Mouse (Mus musculus) midbrain, embryonic 14.5 days (tissue): ENCODE results near the gene Por. TPM values are rescaled to one million over a fixed set of nuclear protein-coding genes. Genes with fewer than 3 reads are reported as not detected.

Source experiments
- ATAC-seq: fragments of 200-750 bp; cut with Nextera tagmentation; 2 replicates; pipeline ENCODE4 v1.8.0; 2017; ENCODE audit warnings: moderate number of reproducible peaks, moderate library complexity; ENCODE audit not compliant: low FRiP score, low TSS enrichment
- DNase-seq: peaks from one replicate; pipeline ENCODE4 v3.0.0-alpha.2; 2015
- H3K27ac ChIP-seq: fragments of 300-500 bp; sonication (generic); replicated peaks from 2 replicates; pipeline ENCODE4 v1.5.1; 2014; ENCODE audit warnings: mild to moderate bottlenecking, low read depth, low read length, moderate library complexity
- H3K27me3 ChIP-seq: fragments of 300-500 bp; sonication (generic); 2 replicates; pipeline ENCODE4 v1.6.1; 2014; ENCODE audit warnings: low read length, control low read depth, mixed read lengths; ENCODE audit not compliant: control insufficient read depth, insufficient read depth
- H3K36me3 ChIP-seq: fragments of 300-500 bp; sonication (generic); 2 replicates; pipeline ENCODE4 v1.6.1; 2014; ENCODE audit warnings: low read length, control low read depth; ENCODE audit not compliant: control insufficient read depth, insufficient read depth
- H3K4me1 ChIP-seq: fragments of 300-500 bp; sonication (generic); 2 replicates; pipeline ENCODE4 v1.6.1; 2014; ENCODE audit warnings: mild to moderate bottlenecking, antibody characterized with exemption, low read length, control low read depth; ENCODE audit not compliant: control insufficient read depth, insufficient read depth
- H3K4me2 ChIP-seq: fragments of 300-500 bp; sonication (generic); 2 replicates; pipeline ENCODE4 v1.6.1; 2014; ENCODE audit warnings: mild to moderate bottlenecking, low read length, moderate library complexity
- H3K4me3 ChIP-seq: fragments of 300-500 bp; sonication (generic); replicated peaks from 2 replicates; pipeline ENCODE4 v1.5.1; 2014; ENCODE audit warnings: low read depth, low read length
- H3K9ac ChIP-seq: fragments of 300-500 bp; sonication (generic); replicated peaks from 2 replicates; pipeline ENCODE4 v1.6.1; 2014; ENCODE audit warnings: mild to moderate bottlenecking, low read length, moderate library complexity
- H3K9me3 ChIP-seq: fragments of 300-500 bp; sonication (generic); 2 replicates; pipeline ENCODE4 v1.6.1; 2016; ENCODE audit warnings: low read length, control low read depth, mixed read lengths; ENCODE audit not compliant: control insufficient read depth
- WGBS: fragments of 180-500 bp; shearing (Covaris S2); extraction: QIAGEN DNeasy Blood & Tissue Kit; methylation state at CpG from one replicate; pipeline ENCODE4 v1.1.7; 2014; 5-methylcytosine and 5-hydroxymethylcytosine counted together
- polyA plus RNA-seq: library from polyadenylated mRNA; unstranded; fragments of >200 nt; fragmentation: Nextera tagmentation; extraction: Ambion mirVana; gene quantifications from 2 replicates; pipeline ENCODE4 v1.2.1, GENCODE M21; 2014

Gene Por
- polyA plus RNA-seq, result 96.8 and 106 TPM in 2 replicates

GRCm38 (mm10) chr5:135669741-135670275, at the start of gene Por:
Gene Por (plus strand): TSS chr5:135670033.
- H3K9me3 ChIP-seq, result no peaks in the 10 kb centered on the region
- no peak for ATAC-seq

GRCm38 (mm10) chr5:135620526-135620925, 49.3 kb upstream of the Por start:
- Histone ChIP-seq H3K27ac (no peak overlapping the region), H3K9me3 (no peaks in the 10 kb centered on the region), H3K27me3 (no peaks in the 10 kb centered on the region), H3K4me1 (no peaks in the 10 kb centered on the region), H3K9ac (no peak overlapping the region), H3K36me3 (no peaks in the 10 kb centered on the region), H3K4me2 (no peak overlapping the region), H3K4me3 (no peak overlapping the region)
- ATAC-seq (no peak), DNase-seq (no peak)
- 84% methylated on average over 9 of the region's 9 CpGs for WGBS

More at GRCm38 (mm10) chr5:135669741-135670275, at the start of gene Por:
- no peak within 1 kb of the TSS for H3K4me3 ChIP-seq
- 20% methylated on average over 9 of the region's 9 CpGs for WGBS
- no peak within 1 kb of the TSS for H3K4me2 ChIP-seq
- H3K36me3 ChIP-seq, result no peaks in the 10 kb centered on the region
- no peak within 1 kb of the TSS for H3K27ac ChIP-seq
- peaks cover 10% of the 10 kb centered on the region for H3K4me1 ChIP-seq
- no peak within 1 kb of the TSS for H3K9ac ChIP-seq
- DNase-seq, result no peak
- no peaks in the 10 kb centered on the region for H3K27me3 ChIP-seq

GRCm38 (mm10) chr5:135621725-135622124, 48.1 kb upstream of the Por start:
- H3K4me1 ChIP-seq, result no peaks in the 10 kb centered on the region
- ATAC-seq, result no peak
- DNase-seq, result no peak
- 84% methylated on average over 10 of the region's 10 CpGs for WGBS
- no peak overlapping the region for H3K9ac ChIP-seq
- H3K27ac ChIP-seq, result no peak overlapping the region
- no peaks in the 10 kb centered on the region for H3K9me3 ChIP-seq
- H3K4me3 ChIP-seq, result no peak overlapping the region
- H3K4me2 ChIP-seq, result no peak overlapping the region
- no peaks in the 10 kb centered on the region for H3K27me3 ChIP-seq
- no peaks in the 10 kb centered on the region for H3K36me3 ChIP-seq

GRCm38 (mm10) chr5:135623006-135623563, 46.7 kb upstream of the Por start:
- H3K9me3 ChIP-seq, result no peaks in the 10 kb centered on the region
- no peak overlapping the region for H3K27ac ChIP-seq
- WGBS, result 89% methylated on average over 18 of the region's 18 CpGs
- H3K27me3 ChIP-seq, result no peaks in the 10 kb centered on the region
- no peak for DNase-seq
- no peak overlapping the region for H3K4me2 ChIP-seq
- no peak overlapping the region for H3K9ac ChIP-seq
- H3K36me3 ChIP-seq, result no peaks in the 10 kb centered on the region
- H3K4me1 ChIP-seq, result no peaks in the 10 kb centered on the region
- no peak for ATAC-seq
- no peak overlapping the region for H3K4me3 ChIP-seq

GRCm38 (mm10) chr5:135628916-135629315, 40.9 kb upstream of the Por start:
- DNase-seq (peak; percentile 41), ATAC-seq (no peak)
- WGBS, result 35% methylated on average over 10 of the region's 10 CpGs
- Histone ChIP-seq H3K36me3 (no peaks in the 10 kb centered on the region), H3K4me1 (peaks cover 8% of the 10 kb centered on the region; the same call in 1 of the 2 replicates), H3K4me2 (peak overlapping the region; percentile 35; the same call in 1 of the 2 replicates), H3K9ac (no peak overlapping the region), H3K9me3 (no peaks in the 10 kb centered on the region), H3K27me3 (no peaks in the 10 kb centered on the region), H3K4me3 (no peak overlapping the region), H3K27ac (no peak overlapping the region)

GRCm38 (mm10) chr5:135629401-135629800, 40.4 kb upstream of the Por start:
- WGBS, result 79% methylated on average over 3 of the region's 3 CpGs
- Histone ChIP-seq H3K27ac (no peak overlapping the region), H3K4me1 (peaks cover 10% of the 10 kb centered on the region; the same call in 1 of the 2 replicates), H3K9me3 (no peaks in the 10 kb centered on the region), H3K4me2 (no peak overlapping the region), H3K36me3 (no peaks in the 10 kb centered on the region), H3K27me3 (no peaks in the 10 kb centered on the region), H3K9ac (no peak overlapping the region), H3K4me3 (no peak overlapping the region)
- DNase-seq (no peak), ATAC-seq (no peak)

- H3K9me3 ChIP-seq, result no peaks in the 10 kb centered on the region
- H3K4me1 ChIP-seq, result peaks cover 10% of the 10 kb centered on the region; the same call in 1 of the 2 replicates
- H3K9ac ChIP-seq, result no peak overlapping the region
- peaks cover 7% of the 10 kb centered on the region for H3K36me3 ChIP-seq
- H3K27me3 ChIP-seq, result no peaks in the 10 kb centered on the region
- 27% methylated on average over 3 of the region's 3 CpGs for WGBS
- H3K27ac ChIP-seq, result no peak overlapping the region
- no peak overlapping the region for H3K4me2 ChIP-seq
- H3K4me3 ChIP-seq, result no peak overlapping the region
- DNase-seq, result peak; percentile 86
- no peak for ATAC-seq
These were observed 39.2 kb upstream of the Por start for GRCm38 (mm10) chr5:135630598-135630997.

GRCm38 (mm10) chr5:135632117-135632796, 37.6 kb upstream of the Por start, which contains the start of gene Rhbdd2:
Gene Rhbdd2 (plus strand): TSS chr5:135632618.
- peak within 1 kb of the TSS; percentile 74 for H3K4me2 ChIP-seq
- H3K27me3 ChIP-seq, result no peaks in the 10 kb centered on the region
- DNase-seq (peak; percentile 100), ATAC-seq (peak; percentile 98)
- H3K9ac ChIP-seq, result peak within 1 kb of the TSS; percentile 81
- H3K27ac ChIP-seq, result peak within 1 kb of the TSS; percentile 93
- H3K9me3 ChIP-seq, result no peaks in the 10 kb centered on the region
- WGBS, result 13% methylated on average over 30 of the region's 30 CpGs
- peaks cover 22% of the 10 kb centered on the region for H3K36me3 ChIP-seq
- peak within 1 kb of the TSS; percentile 86 for H3K4me3 ChIP-seq
- H3K4me1 ChIP-seq, result peaks cover 10% of the 10 kb centered on the region; the same call in 1 of the 2 replicates
